Mouse (Mus musculus): Measurements from ENCODE around the gene Mettl8. TPM values are rescaled to one million over a fixed set of nuclear protein-coding genes. Genes with fewer than 3 reads are reported as not detected.

The Mettl8 gene
- 1 to 10 TPM; 2.1 to 5.5 TPM for polyA plus RNA-seq (2012; fragmentation: generic; extraction: Trizol)

GRCm38 (mm10) chr2:71055300-71056114 lies at the start of gene Mettl8, which contains the start of gene Dcaf17:
TSS of gene Mettl8 (minus strand) at chr2:71055583.
TSS of gene Dcaf17 (plus strand) at chr2:71055328.

Other genes with a start within 250 kb of the Mettl8 start
- 1 to 10 TPM in 1 of 2 experiments, under 1 TPM in 1; 0.57 to 5.8 TPM for gene Tlk1, start 229.9 kb downstream of the Mettl8 start, polyA plus RNA-seq (2012; fragmentation: generic; extraction: Trizol)
- gene Dcaf17, start 255 bp downstream of the Mettl8 start, polyA plus RNA-seq (2012; fragmentation: generic; extraction: Trizol), result 1 to 10 TPM in 1 of 2 experiments, under 1 TPM in 1; 0.37 to 1.5 TPM
- under 1 TPM in 1 of 2 experiments, not detected in 1; 0.01 TPM for gene Cybrd1, start 62.3 kb upstream of the Mettl8 start, polyA plus RNA-seq (2012; fragmentation: generic; extraction: Trizol)
- 10 to 100 TPM; 23.0 to 55.1 TPM for gene Dync1i2, start 156.1 kb upstream of the Mettl8 start, polyA plus RNA-seq (2012; fragmentation: generic; extraction: Trizol)